Mouse (Mus musculus) liver, adult 2 months (tissue): ENCODE data around the gene Yars.

Source experiments
- CTCF ChIP-seq: fragments of 200-500 bp; IDR thresholded peaks from 2 replicates; pipeline ENCODE4 v1.5.1; 2011; ENCODE audit warnings: low read depth, low read length, control low read depth
- POLR2A ChIP-seq: fragments of 200-500 bp; IDR thresholded peaks from 2 replicates; pipeline ENCODE4 v1.6.1; 2011; ENCODE audit warnings: low read length, control low read depth; ENCODE audit not compliant: insufficient read depth; ENCODE audit errors: extremely low read depth

- TF ChIP-seq CTCF (no peak), POLR2A (no peak)
Observed at GRCm38 (mm10) chr4:129188041-129188659, 1.4 kb upstream of the Yars start.
